Mouse (Mus musculus) bone marrow, adult 2 months (tissue): ENCODE results near the gene Ncln. TPM values are rescaled to one million over a fixed set of nuclear protein-coding genes. Genes with fewer than 3 reads are reported as not detected.

Source experiments
- H3K27ac ChIP-seq: fragments of 200-500 bp; 2 replicates; pipeline ENCODE4 v1.5.1; 2012; ENCODE audit warnings: low read depth, mild to moderate bottlenecking, control low read depth, inconsistent platforms, low read length; ENCODE audit not compliant: control insufficient read depth, poor library complexity, insufficient read depth
- H3K4me1 ChIP-seq: fragments of 200-500 bp; 2 replicates; pipeline ENCODE4 v1.6.1; 2011; ENCODE audit warnings: low read length; ENCODE audit not compliant: control insufficient read depth, insufficient read depth
- H3K4me3 ChIP-seq: fragments of 200-500 bp; replicated peaks from 2 replicates; pipeline ENCODE3; 2011; ENCODE audit warnings: mild to moderate bottlenecking, low read depth, low read length, control low read depth; ENCODE audit not compliant: control insufficient read depth
- CTCF ChIP-seq: fragments of 200-500 bp; IDR thresholded peaks from 2 replicates; pipeline ENCODE4 v1.5.1; 2011; ENCODE audit warnings: low read length, control low read depth; ENCODE audit not compliant: control insufficient read depth, insufficient read depth
- POLR2A ChIP-seq: fragments of 200-500 bp; IDR thresholded peaks from 2 replicates; pipeline ENCODE4 v1.6.1; 2011; ENCODE audit warnings: low read depth, mild to moderate bottlenecking, control low read depth, low read length, borderline replicate concordance; ENCODE audit not compliant: control insufficient read depth
- WGBS: fragments of 180-500 bp; shearing (Covaris S2); methylation state at CpG from one replicate; pipeline ENCODE4 v1.1.7; 2018; 5-methylcytosine and 5-hydroxymethylcytosine counted together
- polyA plus RNA-seq: library from polyadenylated mRNA; stranded (reverse); fragments of >200 nt; gene quantifications from 2 replicates; pipeline ENCODE4 v1.2.4, GENCODE M21; 2011; ENCODE audit warnings: low replicate concordance; ENCODE audit not compliant: missing spikeins, insufficient read depth, insufficient read length

The Ncln gene
- polyA plus RNA-seq, 1 experiment: 61.0 TPM

- H3K27ac ChIP-seq: peak overlapping the region; percentile 97
- WGBS: 8% methylated on average over 6 of the region's 6 CpGs
- H3K4me3 ChIP-seq: peak overlapping the region; percentile 73
- TF ChIP-seq CTCF: no peak
- no peak for TF ChIP-seq POLR2A
- peaks cover 15% of the 10 kb centered on the region for H3K4me1 ChIP-seq
Measured at GRCm38 (mm10) chr10:81523142-81523541, 26.9 kb upstream of the Ncln start.

GRCm38 (mm10) chr10:81519978-81520365 is 23.8 kb upstream of the Ncln start:
- Histone ChIP-seq H3K4me1 (peaks cover 13% of the 10 kb centered on the region), H3K4me3 (no peak overlapping the region), H3K27ac (peak overlapping the region; percentile 36)
- WGBS: 10% methylated on average over 3 of the region's 3 CpGs
- TF ChIP-seq POLR2A (no peak), CTCF (no peak)

- 2% methylated on average over 6 of the region's 6 CpGs for WGBS
- Histone ChIP-seq H3K4me1 (peaks cover 12% of the 10 kb centered on the region), H3K27ac (peak overlapping the region; percentile 36), H3K4me3 (no peak overlapping the region)
- TF ChIP-seq POLR2A (no peak), CTCF (no peak)
Measured at GRCm38 (mm10) chr10:81519227-81519977, 23.2 kb upstream of the Ncln start.

GRCm38 (mm10) chr10:81518546-81518945 is 22.4 kb upstream of the Ncln start:
- TF ChIP-seq CTCF: peak; percentile 71
- TF ChIP-seq POLR2A: no peak
- Histone ChIP-seq H3K27ac (no peak overlapping the region), H3K4me1 (peaks cover 12% of the 10 kb centered on the region), H3K4me3 (no peak overlapping the region)
- WGBS: 19% methylated on average over 4 of the region's 4 CpGs

- TF ChIP-seq CTCF (no peak), POLR2A (no peak)
- Histone ChIP-seq H3K4me1 (peaks cover 10% of the 10 kb centered on the region), H3K27ac (peak overlapping the region; percentile 5; the same call in 1 of the 2 replicates), H3K4me3 (no peak overlapping the region)
- 17% methylated on average over 8 of the region's 8 CpGs for WGBS
Measured at GRCm38 (mm10) chr10:81517227-81517626, 21.0 kb upstream of the Ncln start.

GRCm38 (mm10) chr10:81513798-81514197 is 17.6 kb upstream of the Ncln start:
- TF ChIP-seq POLR2A (no peak), CTCF (no peak)
- Histone ChIP-seq H3K4me3 (no peak overlapping the region), H3K4me1 (peaks cover 5% of the 10 kb centered on the region), H3K27ac (no peak overlapping the region)
- 90% methylated on average over 5 of the region's 5 CpGs for WGBS

- H3K4me3 ChIP-seq: no peak overlapping the region
- no peaks in the 10 kb centered on the region for H3K4me1 ChIP-seq
- H3K27ac ChIP-seq: no peak overlapping the region
- 72% methylated on average over 14 of the region's 14 CpGs for whole genome bisulfite sequencing
- TF ChIP-seq POLR2A: no peak
- no peak for TF ChIP-seq CTCF
Measured at GRCm38 (mm10) chr10:81510246-81510810, 14.1 kb upstream of the Ncln start.

GRCm38 (mm10) chr10:81507691-81508489 is 11.7 kb upstream of the Ncln start:
- WGBS: 79% methylated on average over 13 of the region's 13 CpGs
- Histone ChIP-seq H3K4me1 (no peaks in the 10 kb centered on the region), H3K4me3 (no peak overlapping the region), H3K27ac (no peak overlapping the region)
- TF ChIP-seq CTCF (no peak), POLR2A (no peak)
